16 mouse cellular contexts compared by ENCODE assay signal in the genomic region with DNA sequence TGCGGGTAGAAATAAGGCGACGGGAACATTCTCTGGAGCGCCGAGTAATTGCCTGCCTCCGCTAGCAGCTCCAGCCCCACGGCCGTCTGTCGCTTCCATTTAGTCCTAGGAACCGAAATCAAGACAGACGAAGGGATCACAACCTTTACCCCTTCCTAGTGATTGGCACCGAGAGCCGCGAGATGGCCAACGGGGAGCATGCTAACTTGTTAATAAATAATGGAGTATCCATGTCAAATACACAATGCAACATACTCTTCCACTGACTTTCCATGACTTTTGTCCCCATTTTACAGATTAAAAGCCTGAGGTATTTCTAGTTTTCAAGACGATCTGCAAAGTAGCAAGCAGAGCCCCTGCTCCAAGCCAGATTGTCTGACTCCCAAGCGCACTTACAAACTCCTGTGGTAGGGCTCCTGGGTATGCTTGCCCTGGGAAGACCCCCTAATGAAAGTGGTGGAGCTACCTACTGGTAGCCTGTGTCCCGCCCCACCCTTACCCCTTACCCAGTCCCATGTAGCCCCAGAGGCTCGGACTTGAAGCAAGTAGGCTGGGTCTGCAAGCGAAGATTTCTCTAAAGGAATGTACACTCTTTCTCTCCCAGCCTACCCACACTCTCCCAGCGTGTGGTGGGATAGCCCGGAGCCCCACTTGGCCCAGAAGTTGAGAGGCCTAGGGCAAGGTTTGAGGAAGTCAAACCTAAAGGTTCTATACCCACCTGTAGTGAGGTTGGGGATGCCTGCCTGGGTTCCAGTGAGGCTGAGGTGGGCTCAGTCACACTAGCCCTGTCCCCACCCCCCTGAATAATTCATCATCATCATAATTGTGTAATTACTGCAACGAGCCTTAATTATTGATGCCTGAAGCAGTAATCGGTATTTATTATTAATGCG. TPM values are rescaled to one million over a fixed set of nuclear protein-coding genes. Genes with fewer than 3 reads are reported as not detected.
A peak's percentile ranks its signal among the peaks of the same experiment; 100 is the strongest.
DNase-seq lines count a peak whose midpoint lies in the region; ATAC-seq lines count a peak whose summit lies in the region.
"Had no signal": no experiment of that assay in that cellular context is flagged by ENCODE, and none has a peak within 500 bp of the region (broad histone marks: within the 10 kb centered on the region; RNA-seq: fewer than 3 reads in every experiment).

No protein-coding gene starts in this region.

- peak; percentile 53 for DNase-seq in intestine, embryonic 14.5 days (ENCODE audit: low spot score)
- peak; percentile 14 for DNase-seq in ZHBTc4 (ENCODE audit: low read depth, low spot score)
- no peak for DNase-seq in adrenal gland, postnatal 4 days (ENCODE audit: low spot score in 2 of 2)
- no peak for DNase-seq in frontal cortex, postnatal 25 days (ENCODE audit: low spot score in 2 of 2)
- DNase-seq: cerebellum, postnatal 36 days; thymus, postnatal 36 days had no signal

- no peak overlapping the region for H3K27ac ChIP-seq in intestine, embryonic 14.5 days (ENCODE audit: low read depth)
- H3K27ac ChIP-seq in intestine, embryonic 16.5 days (ENCODE audit: low read length) = no peak overlapping the region
- H3K27ac ChIP-seq in hindbrain, embryonic 13.5 days = 0 out of 2 replicates have a peak overlapping the region, but pooled peaks have one; percentile 0
- H3K27ac ChIP-seq in midbrain, embryonic 15.5 days = peak overlapping the region; percentile 72
- H3K27ac ChIP-seq: layer of hippocampus, adult 2 months had no signal

- ATAC-seq in intestine, embryonic 14.5 days (replicated peaks; ENCODE audit: low FRiP score, low TSS enrichment, low read depth) = no peak
- ATAC-seq in intestine, embryonic 16.5 days = no peak
- no peak for ATAC-seq in hindbrain, embryonic 13.5 days (ENCODE audit: low FRiP score)
- ATAC-seq in midbrain, embryonic 15.5 days (replicated peaks) = no peak
- no peak for ATAC-seq in megakaryocyte progenitor cell, adult 5-6 weeks (replicated peaks; ENCODE audit: poor library complexity)

- H3K9me3 ChIP-seq in intestine, embryonic 14.5 days (ENCODE audit: control insufficient read depth, low read length) = no peaks in the 10 kb centered on the region
- no peaks in the 10 kb centered on the region for H3K9me3 ChIP-seq in intestine, embryonic 16.5 days (ENCODE audit: control insufficient read depth, low read length)
- H3K9me3 ChIP-seq in hindbrain, embryonic 13.5 days = no peaks in the 10 kb centered on the region
- no peaks in the 10 kb centered on the region for H3K9me3 ChIP-seq in midbrain, embryonic 15.5 days

- peaks cover 10% of the 10 kb centered on the region for H3K36me3 ChIP-seq in intestine, embryonic 14.5 days (ENCODE audit: control insufficient read depth, insufficient read depth, low read length)
- H3K36me3 ChIP-seq in intestine, embryonic 16.5 days (ENCODE audit: control insufficient read depth, insufficient read depth, low read length) = no peaks in the 10 kb centered on the region
- H3K36me3 ChIP-seq in hindbrain, embryonic 13.5 days = peaks cover 7% of the 10 kb centered on the region
- no peaks in the 10 kb centered on the region for H3K36me3 ChIP-seq in midbrain, embryonic 15.5 days (replicated peaks)

- H3K27me3 ChIP-seq in intestine, embryonic 14.5 days (replicated peaks; ENCODE audit: control insufficient read depth, insufficient read depth, low read length) = peaks cover 88% of the 10 kb centered on the region
- H3K27me3 ChIP-seq in intestine, embryonic 16.5 days (replicated peaks; ENCODE audit: control insufficient read depth, insufficient read depth, low read length) = peaks cover 74% of the 10 kb centered on the region
- peaks cover 98% of the 10 kb centered on the region for H3K27me3 ChIP-seq in hindbrain, embryonic 13.5 days
- peaks cover 71% of the 10 kb centered on the region for H3K27me3 ChIP-seq in midbrain, embryonic 15.5 days (replicated peaks)
- H3K27me3 ChIP-seq: CH12.LX had no signal

- 6% methylated on average over 25 of the region's 25 CpGs for WGBS in intestine, embryonic 14.5 days
- 8% methylated on average over 25 of the region's 25 CpGs for WGBS in intestine, embryonic 16.5 days
- 5% methylated on average over 25 of the region's 25 CpGs for WGBS in hindbrain, embryonic 13.5 days
- WGBS in midbrain, embryonic 15.5 days = 6% methylated on average over 25 of the region's 25 CpGs

- H3K4me1 ChIP-seq in intestine, embryonic 14.5 days (replicated peaks; ENCODE audit: control insufficient read depth, insufficient read depth, low read length) = no peaks in the 10 kb centered on the region
- H3K4me1 ChIP-seq in intestine, embryonic 16.5 days (ENCODE audit: control insufficient read depth, insufficient read depth, low read length) = peaks cover 6% of the 10 kb centered on the region; the same call in 1 of the 2 replicates
- H3K4me1 ChIP-seq in hindbrain, embryonic 13.5 days (replicated peaks) = peaks cover 42% of the 10 kb centered on the region
- peaks cover 40% of the 10 kb centered on the region for H3K4me1 ChIP-seq in midbrain, embryonic 15.5 days

- no peak overlapping the region for H3K4me3 ChIP-seq in intestine, embryonic 14.5 days (ENCODE audit: low read depth, low read length)
- H3K4me3 ChIP-seq in intestine, embryonic 16.5 days (ENCODE audit: low read length) = no peak overlapping the region
- peak overlapping the region; percentile 15 for H3K4me3 ChIP-seq in hindbrain, embryonic 13.5 days
- peak overlapping the region; percentile 23 for H3K4me3 ChIP-seq in midbrain, embryonic 15.5 days
- H3K4me3 ChIP-seq: layer of hippocampus, adult 2 months had no signal

- H3K4me2 ChIP-seq in intestine, embryonic 14.5 days (ENCODE audit: low read length) = no peak overlapping the region
- H3K4me2 ChIP-seq in intestine, embryonic 16.5 days (ENCODE audit: low read depth, low read length) = no peak overlapping the region
- H3K4me2 ChIP-seq in hindbrain, embryonic 13.5 days = peak overlapping the region; percentile 25
- peak overlapping the region; percentile 41 for H3K4me2 ChIP-seq in midbrain, embryonic 15.5 days

- H3K9ac ChIP-seq in intestine, embryonic 14.5 days (ENCODE audit: low read length) = no peak overlapping the region
- no peak overlapping the region for H3K9ac ChIP-seq in intestine, embryonic 16.5 days (ENCODE audit: low read depth, low read length)
- H3K9ac ChIP-seq in hindbrain, embryonic 13.5 days = 0 out of 2 replicates have a peak overlapping the region, but pooled peaks have one; percentile 1
- peak overlapping the region; percentile 12; the same call in 1 of the 2 replicates for H3K9ac ChIP-seq in midbrain, embryonic 15.5 days

RNA-seq across cellular contexts. Expression of a gene that starts 6.4 kb away (rescaled TPM):
- polyA plus RNA-seq in intestine, embryonic 14.5 days (2014; fragmentation: Nextera tagmentation; extraction: Ambion mirVana) = not detected in 2 replicates
- not detected in 2 replicates for polyA plus RNA-seq in intestine, embryonic 16.5 days (2015; fragmentation: Nextera tagmentation; extraction: Ambion mirVana)
- polyA plus RNA-seq in hindbrain, embryonic 13.5 days (2015; fragmentation: Nextera tagmentation; extraction: Ambion mirVana) = 11.4 and 17.1 TPM in 2 replicates
- 53.5 and 77.8 TPM in 2 replicates for polyA plus RNA-seq in midbrain, embryonic 15.5 days (2015; fragmentation: Nextera tagmentation; extraction: Ambion mirVana)
- total RNA-seq in megakaryocyte progenitor cell, adult 5-6 weeks (2015) = not detected in 2 replicates
- total RNA-seq in megakaryocyte progenitor cell, adult 5-6 weeks (2017) = 0.24 TPM in 1 of 2 replicates, not detected in the other
- under 1 TPM in 1 of 2 experiments, not detected in 1; 0.79 TPM for total RNA-seq in adrenal gland, postnatal 4 days (2021)
- total RNA-seq: CH12.LX; gastrocnemius, adult 8-10 months; heart, postnatal 25 days; layer of hippocampus, adult 2 months; left cerebral cortex, postnatal 10 days had no signal
- polyA plus RNA-seq: lung, embryonic 16.5 days had no signal

Comparison
In these comparisons a context has a peak if more than half of its experiments do, and no peak if none do; other contexts are left out.
1. DNase-seq: peak in intestine, embryonic 14.5 days (single experiment) and ZHBTc4 (single experiment); none in adrenal gland, postnatal 4 days (0 of 2) and frontal cortex, postnatal 25 days (0 of 2).
2. H3K27ac ChIP-seq: peak in hindbrain, embryonic 13.5 days (single experiment) and midbrain, embryonic 15.5 days (single experiment); none in intestine, embryonic 14.5 days (single experiment) and intestine, embryonic 16.5 days (single experiment).
3. H3K4me2 ChIP-seq: peak in hindbrain, embryonic 13.5 days (single experiment) and midbrain, embryonic 15.5 days (single experiment); none in intestine, embryonic 14.5 days (single experiment) and intestine, embryonic 16.5 days (single experiment).
4. H3K4me3 ChIP-seq: peak in hindbrain, embryonic 13.5 days (single experiment) and midbrain, embryonic 15.5 days (single experiment); none in intestine, embryonic 14.5 days (single experiment) and intestine, embryonic 16.5 days (single experiment).
5. H3K9ac ChIP-seq: peak in hindbrain, embryonic 13.5 days (single experiment) and midbrain, embryonic 15.5 days (single experiment); none in intestine, embryonic 14.5 days (single experiment) and intestine, embryonic 16.5 days (single experiment).
6. RNA of a gene that starts 6.4 kb away (polyA plus RNA-seq): 53.5 to 77.8 TPM in midbrain, embryonic 15.5 days and 11.4 to 17.1 TPM in hindbrain, embryonic 13.5 days; not detected in intestine, embryonic 16.5 days and not detected in intestine, embryonic 14.5 days; every median in the first group is over 10 times any median in the second.